13 mouse cellular contexts compared by ENCODE assay signal in genomic region chr13:20123975-20124374, GRCm38 (mm10).
"Had no signal": no experiment of that assay in that cellular context is flagged by ENCODE, and none has a peak within 500 bp of the region (broad histone marks: within the 10 kb centered on the region; RNA-seq: fewer than 3 reads in every experiment).

No protein-coding gene starts in this region.

- H3K9me3 ChIP-seq: kidney, embryonic 15.5 days; limb, embryonic 15.5 days; midbrain, embryonic 12.5 days had no signal

- ATAC-seq: inflammation-experienced regulatory T-cells, adult 6 months had no signal

- H3K4me3 ChIP-seq: kidney, embryonic 15.5 days; left cerebral cortex, adult 2 months; limb, embryonic 15.5 days; midbrain, embryonic 12.5 days had no signal

- H3K4me2 ChIP-seq: kidney, embryonic 15.5 days; limb, embryonic 15.5 days; midbrain, embryonic 12.5 days had no signal

- H3K9ac ChIP-seq: kidney, embryonic 15.5 days; limb, embryonic 15.5 days; liver, embryonic 14.5 days; midbrain, embryonic 12.5 days had no signal

- H3K4me1 ChIP-seq: kidney, embryonic 15.5 days; limb, embryonic 15.5 days; midbrain, embryonic 12.5 days had no signal

- H3K36me3 ChIP-seq: kidney, embryonic 15.5 days; limb, embryonic 15.5 days; midbrain, embryonic 12.5 days had no signal

- H3K27ac ChIP-seq: kidney, embryonic 15.5 days; left cerebral cortex, adult 2 months; limb, embryonic 15.5 days; liver, embryonic 14.5 days; midbrain, embryonic 12.5 days; stomach, postnatal 0 days had no signal

- H3K27me3 ChIP-seq: kidney, embryonic 15.5 days; limb, embryonic 15.5 days; midbrain, embryonic 12.5 days had no signal

- DNase-seq: kidney, adult 2 months; kidney, postnatal 14 days; lung, adult 18-20 months; lung, postnatal 4 days; right cerebral cortex, postnatal 14 days; thymus, postnatal 4 days had no signal
